Mouse (Mus musculus): Measurements from ENCODE around the gene Klhl5.

The Klhl5 gene

GRCm38 (mm10) chr5:65213321-65213720 lies 106.0 kb downstream of the Klhl5 start:
- peak; percentile 17 to 41 for DNase-seq

Data from kidney, adult 8-10 months (tissue).